Mouse (Mus musculus) gastrocnemius, postnatal 36 days (tissue): ENCODE results near the gene Mre11a. TPM values are rescaled to one million over a fixed set of nuclear protein-coding genes. Genes with fewer than 3 reads are reported as not detected.
A peak's percentile ranks its signal among the peaks of the same experiment; 100 is the strongest.

Experiments
- DNase-seq, 2 experiments: peaks; one replicate each; pipeline ENCODE4 v3.0.0; 2022
- intact Hi-C: fragments of 180-260 bp; cut with DNase I; formaldehyde crosslinking; loops from one replicate; pipeline ENCODE4 v1.15.1; 2025
- long read RNA-seq, 2 experiments: library from polyadenylated mRNA; stranded (forward); transcript quantifications; one replicate each; pipeline ENCODE4 v2.0.0; 2021
- total RNA-seq, 2 experiments: library from RNA; stranded (reverse); gene quantifications; 2 replicates each; pipeline ENCODE4 v1.2.3; 2021

Mre11a gene
- 10 to 100 TPM in 1 of 2 experiments, 1 to 10 TPM in 1; 8.5 to 14.5 TPM for total RNA-seq
- long read RNA-seq, experiment 1, partial matches to known transcripts: 0 of 3 reads
- long read RNA-seq, experiment 1, other reads (novel, unspliced or antisense): 3 of 3 reads
- long read RNA-seq, experiment 2, partial matches to known transcripts: 0 of 1 reads
- long read RNA-seq, experiment 2, other reads (novel, unspliced or antisense): 0 of 1 reads

DNA sequence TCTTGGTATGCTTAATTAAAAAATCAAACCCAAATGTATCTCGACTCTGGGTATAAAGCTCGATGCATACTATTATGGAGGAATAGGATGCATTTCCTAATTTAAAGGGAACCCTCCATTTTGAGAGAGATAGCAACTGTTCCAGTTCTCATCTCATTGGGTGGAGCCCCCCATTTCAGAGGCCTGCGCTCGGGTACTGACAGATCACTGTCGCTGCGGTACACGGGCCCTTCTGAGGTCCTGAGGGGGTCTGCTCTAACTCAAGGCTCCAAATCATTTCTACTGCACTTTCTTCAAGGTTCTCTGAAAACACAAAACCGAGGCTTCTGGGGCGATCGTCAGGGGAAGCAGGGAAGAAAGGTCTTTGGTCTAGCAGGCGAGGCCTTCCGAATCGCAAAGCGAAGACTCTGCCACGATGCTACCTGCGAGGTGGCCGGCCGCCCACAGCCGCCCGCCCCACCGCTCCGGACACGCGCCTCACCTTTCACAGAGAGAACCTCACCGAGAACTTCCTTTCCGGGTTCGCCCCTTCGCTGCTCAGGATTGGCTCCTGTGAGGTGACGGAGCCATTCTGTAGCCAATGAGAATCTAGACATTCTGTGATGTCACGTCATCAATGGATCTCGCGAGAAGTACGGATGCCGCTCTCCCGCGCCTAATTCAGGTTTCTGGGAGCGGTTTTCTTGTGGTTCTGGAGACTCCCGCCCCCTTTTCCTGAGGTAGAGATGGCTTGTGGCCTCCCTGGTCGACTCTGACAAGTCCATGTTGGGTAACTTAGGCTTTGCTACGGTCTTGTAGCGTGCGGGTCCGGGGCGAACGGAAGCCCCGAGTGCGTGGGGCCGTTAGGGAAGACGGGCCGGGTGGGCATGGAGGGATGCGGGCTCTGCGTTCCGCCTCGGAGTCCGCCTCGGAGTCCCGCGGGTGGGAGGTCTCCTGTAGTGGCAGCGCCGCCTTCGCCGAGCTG lies at the start of gene Mre11a, which contains the start of gene Ankrd49:
Mre11a (plus strand) TSS at position 616 of the 964 bp plus-strand sequence.
Ankrd49 (minus strand) TSS at position 818 of the 964 bp plus-strand sequence.
- intact Hi-C loops: loop anchor here (5.0 kb wide), 1 partner anchor 282 kb away; the partner anchor contains the start of genes Cwc15 and Kdm4d
- DNase-seq: peak; percentile 84 to 85

DNA sequence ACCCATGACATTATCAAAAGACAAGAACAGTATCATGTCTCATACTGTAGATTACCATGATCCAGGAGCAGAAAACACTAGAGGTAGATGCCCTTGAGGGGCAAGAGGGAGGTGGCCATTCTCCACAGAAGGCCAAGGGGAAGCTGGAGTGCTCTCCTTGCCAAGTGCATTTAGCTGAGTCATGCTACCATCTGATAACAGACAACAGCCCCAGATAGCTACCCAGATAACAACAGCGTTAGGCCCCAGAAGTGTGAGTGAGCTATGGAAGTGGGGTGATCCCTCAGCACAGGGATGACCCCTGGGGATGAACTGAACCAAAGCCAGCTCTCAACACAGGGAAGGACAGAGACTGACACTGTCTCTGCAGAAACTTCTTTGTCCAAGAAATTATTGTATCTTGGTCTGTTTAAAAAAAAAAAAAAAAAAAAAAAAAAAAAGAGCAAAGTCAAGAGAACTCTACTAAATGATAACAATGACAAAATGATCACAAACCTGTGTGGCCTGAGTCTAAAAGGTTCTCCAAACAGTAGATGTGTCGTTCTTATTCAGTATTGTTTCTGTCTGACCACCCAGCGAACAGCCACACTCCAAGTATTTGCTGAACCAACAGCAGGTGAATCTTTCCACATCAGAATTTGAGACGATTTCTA lies 44.8 kb upstream of the Mre11a start:
- intact Hi-C loops: no loop called here
- DNase-seq: no peak

DNA sequence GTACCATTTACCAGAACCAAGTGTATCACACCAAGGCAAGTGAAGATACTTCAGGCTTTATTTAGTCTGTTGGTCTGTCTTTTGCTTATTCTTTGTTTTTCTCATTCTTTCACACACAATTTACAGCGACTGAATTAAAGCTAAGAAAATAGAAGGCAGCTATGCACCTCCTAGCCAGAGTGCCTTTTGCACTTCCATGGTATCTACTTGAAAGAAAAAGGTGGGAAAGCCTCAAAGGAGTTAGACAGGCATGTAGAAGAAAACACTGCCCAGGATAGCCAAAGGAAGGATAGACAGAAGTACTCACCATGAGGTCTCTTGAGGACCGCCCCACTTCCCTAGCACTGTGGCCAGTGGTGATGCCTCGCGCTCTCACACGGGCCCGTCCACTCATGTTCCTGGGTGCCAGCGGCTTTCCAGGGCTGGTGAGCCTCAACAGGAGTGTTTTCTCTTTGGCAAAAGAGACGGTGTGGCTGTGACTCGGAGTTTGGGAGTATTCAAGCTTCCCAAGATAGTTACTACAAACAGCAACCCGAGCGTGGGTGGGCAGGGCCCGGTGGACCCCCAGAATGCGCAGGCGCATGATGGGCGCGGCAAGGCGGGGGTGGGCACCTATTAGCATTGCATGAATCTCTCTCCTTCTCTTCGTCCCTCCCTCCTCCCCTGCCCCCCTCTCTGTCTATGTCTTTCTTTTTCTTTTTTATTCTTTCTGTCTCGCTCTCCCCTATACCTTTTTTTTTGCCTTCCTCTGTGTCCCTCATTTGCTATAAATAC lies 44.1 kb upstream of the Mre11a start, which contains the start of gene Piwil4:
Piwil4 (minus strand) TSS at position 583 of the 774 bp plus-strand sequence.
- intact Hi-C loops: no loop called here
- DNase-seq: no peak

DNA sequence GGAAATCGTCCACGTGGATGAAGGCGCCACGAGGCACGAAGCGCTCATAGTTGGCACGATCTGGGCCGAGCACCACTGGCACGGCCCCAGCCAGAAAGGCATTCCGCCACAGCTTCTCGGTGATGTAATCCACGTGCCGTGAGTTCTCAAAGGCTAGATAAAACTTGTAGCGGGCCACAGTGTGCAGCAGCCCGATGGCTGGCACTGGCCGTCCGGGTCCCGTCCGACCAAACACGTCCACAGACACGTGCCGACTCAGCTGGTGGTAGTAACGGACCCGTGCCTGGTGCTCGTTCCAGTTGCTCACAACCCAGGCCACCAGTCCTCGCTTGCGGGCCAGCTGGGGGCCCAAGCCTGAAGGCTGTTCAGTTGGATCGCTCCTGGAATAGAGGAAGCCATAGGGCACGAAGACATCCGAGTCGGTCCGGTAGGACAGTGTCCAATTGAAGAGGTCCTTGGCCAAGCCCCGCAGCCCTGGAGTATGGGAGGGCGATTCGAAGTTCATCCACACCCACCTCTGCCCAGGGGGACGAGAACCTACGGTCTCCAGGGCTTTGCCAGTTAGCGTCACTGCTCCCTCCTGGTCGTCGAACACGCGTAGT lies 33.5 kb upstream of the Mre11a start:
- no peak for DNase-seq
- intact Hi-C loops: no loop called here

DNA sequence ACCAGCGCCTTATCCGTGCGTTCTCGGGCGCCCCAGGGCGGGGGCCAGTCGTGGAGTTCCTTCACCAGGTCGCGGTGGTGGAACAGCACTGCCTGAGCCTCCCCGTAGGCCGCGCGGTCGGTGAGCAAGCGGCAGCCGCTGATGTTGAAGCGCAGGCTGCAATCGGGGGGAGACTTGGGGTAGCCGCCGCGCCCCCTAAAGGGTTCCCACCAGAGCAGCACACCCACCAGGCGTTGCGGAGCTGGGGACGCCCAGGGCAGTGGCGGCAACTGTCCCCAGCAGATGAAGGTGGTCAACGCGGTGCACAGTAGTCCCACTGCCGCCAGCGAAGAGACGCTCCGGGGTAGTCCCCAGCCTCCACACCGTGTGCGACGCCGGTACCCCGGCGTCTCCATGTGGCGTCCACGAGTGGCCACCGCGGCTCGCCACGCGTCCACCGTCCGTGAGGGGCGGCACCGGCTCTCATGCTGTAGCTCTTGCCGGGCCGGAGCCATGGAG lies 32.9 kb upstream of the Mre11a start:
- intact Hi-C loops: no loop called here
- DNase-seq: peak in 1 of 2 experiments; percentile 9

DNA sequence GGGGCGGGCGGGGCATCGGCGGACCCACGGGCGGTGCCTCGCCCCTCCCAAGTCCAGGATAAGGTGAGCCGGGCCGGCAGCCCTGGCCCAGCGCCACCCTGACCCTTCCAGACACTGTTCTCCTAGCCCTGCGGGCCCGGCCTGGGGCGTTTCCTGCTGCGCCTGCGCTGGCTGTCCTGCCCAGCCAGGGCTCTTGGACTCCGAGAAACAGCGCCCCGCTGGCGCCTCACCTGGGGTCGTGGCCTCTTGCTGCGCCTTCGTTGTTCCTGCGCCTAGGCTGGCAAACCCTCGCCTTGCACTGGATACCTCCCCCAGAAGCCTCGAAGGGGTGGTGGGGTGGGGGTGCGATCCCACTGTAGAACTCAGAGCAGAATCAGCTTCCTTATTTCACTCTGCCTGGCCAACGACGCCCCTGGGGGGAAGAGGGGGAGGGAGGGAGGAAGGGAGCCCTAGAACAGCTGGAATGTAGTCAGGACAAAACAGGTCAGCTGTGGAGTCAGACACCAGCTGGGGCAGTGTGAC lies 32.4 kb upstream of the Mre11a start, which contains the start of gene Fut4:
Fut4 (minus strand) TSS at position 393 of the 522 bp plus-strand sequence.
- intact Hi-C loops: no loop called here
- peak; percentile 34 to 55 for DNase-seq

DNA sequence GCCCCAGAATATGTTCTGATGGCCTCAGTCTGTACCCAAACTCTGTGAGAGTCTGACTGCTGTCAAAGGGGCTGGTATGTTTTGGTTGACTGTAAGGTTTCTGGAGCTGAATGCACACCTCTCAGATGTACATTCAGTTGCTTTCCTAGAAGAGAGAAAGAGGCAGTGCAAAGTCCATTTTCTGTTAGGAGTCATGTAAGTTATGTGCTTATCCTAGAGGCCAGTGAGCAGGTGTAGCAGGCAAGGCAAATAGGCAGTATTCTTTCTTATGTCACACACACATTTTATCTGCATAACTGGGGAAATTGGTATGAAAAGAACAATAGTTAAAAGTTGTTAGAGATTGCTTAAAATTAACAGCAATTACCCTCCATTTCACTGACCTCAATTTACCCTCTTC lies 30.5 kb upstream of the Mre11a start:
- intact Hi-C loops: no loop called here
- no peak for DNase-seq

DNA sequence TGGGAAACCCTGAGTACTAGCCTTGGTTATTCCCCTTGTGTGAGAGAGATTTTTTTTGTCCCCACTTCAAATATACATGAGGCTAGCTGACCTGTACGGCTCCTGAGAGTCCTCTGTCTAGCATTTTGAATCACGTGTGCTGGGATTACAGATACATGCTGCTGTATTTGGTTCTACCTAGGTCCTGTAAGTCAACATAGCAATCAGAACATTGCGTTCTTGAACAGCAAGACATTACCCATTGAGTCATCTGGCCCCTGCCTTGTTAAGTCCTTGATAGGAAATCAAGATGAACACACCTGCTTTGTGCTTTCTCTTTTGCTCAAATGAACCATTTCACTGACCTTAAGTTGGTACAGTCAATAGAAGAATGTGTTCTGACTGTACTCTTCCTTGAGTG lies 30.0 kb upstream of the Mre11a start:
- intact Hi-C loops: no loop called here
- no peak for DNase-seq

DNA sequence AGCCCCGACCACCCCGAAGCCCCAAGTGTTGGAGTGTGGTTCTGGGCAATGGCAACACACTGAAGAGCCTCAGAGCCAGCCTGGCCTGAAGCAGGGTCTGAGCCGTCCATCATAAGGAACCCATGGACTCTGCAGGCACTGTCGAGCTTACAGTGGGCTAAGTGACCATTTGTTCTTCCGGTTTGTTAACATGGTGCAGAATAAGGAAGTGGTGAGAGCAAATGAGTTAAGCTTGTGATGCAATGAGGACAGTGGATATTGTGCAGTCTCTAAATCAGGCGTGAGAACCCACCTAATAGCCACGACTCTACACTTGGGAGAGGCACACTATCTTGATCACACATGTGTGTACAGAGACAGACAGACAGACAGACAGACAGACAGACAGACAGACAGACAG lies 25.9 kb upstream of the Mre11a start:
- intact Hi-C loops: no loop called here
- no peak for DNase-seq

DNA sequence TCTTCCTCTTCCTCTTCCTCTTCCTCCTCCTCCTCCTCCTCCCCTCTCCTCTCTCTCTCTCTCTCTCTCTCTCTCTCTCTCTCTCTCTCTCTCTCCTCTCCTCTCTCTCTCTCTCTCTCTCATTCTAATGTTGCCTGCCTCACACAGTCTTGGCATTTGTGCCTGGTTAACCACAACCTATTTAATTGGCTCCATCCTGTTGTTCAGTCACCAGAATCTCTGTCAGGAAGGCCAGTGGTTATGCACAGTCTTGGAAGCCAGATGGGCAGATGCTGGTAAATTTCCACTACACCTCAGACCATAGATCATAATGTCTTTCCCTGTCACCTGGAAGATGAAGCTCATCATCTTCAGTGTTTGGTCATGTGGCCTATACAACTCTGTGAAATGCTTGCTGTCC lies 25.2 kb upstream of the Mre11a start:
- intact Hi-C loops: no loop called here

DNA sequence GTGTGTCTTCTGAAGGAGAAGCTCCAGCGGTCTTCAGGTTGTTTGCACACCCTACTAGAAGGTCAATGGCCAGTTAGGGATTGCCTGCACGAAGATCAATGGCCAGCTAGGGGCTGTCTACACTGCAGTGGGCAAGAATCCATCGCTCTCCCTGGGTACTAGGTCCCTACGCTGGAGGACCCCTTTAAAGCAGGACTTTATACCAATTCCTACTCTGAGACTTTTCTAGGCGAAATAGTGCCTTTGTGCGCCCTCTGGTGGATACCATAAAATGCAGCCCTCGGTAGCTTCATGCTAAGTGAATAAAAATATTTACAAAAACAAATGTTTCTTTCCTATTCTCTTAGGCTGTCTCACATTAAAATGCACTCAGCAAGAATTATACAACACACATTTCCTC lies 19.7 kb upstream of the Mre11a start:
- DNase-seq: no peak
- intact Hi-C loops: loop anchor here (5.0 kb wide), 1 partner anchor 252 kb away; no protein-coding TSS in a partner anchor

More for the DNA sequence above, 25.2 kb upstream of the Mre11a start:
- DNase-seq: no peak

DNA sequence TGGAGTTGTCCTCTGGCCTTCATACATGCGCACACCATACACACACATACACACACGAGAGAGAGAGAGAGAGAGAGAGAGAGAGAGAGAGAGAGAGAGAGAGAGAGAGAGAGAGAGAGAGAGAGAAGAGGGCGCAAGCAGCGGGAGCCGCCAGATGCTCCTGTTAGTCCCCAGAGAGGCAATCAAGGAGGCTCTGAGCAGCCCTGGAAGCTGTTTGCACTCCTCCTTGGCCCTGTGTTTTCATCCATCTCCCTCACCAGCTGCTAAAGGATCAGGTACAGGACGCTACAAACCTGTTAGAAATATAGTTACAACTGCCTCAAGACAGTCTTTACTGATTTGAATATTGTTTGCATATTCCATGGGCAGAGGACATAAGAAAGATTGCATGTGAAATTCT lies 14.6 kb upstream of the Mre11a start:
- intact Hi-C loops: loop anchor here (5.0 to 10.0 kb wide), 2 partner anchors 245 to 258 kb away; no protein-coding TSS in a partner anchor
- DNase-seq: no peak

DNA sequence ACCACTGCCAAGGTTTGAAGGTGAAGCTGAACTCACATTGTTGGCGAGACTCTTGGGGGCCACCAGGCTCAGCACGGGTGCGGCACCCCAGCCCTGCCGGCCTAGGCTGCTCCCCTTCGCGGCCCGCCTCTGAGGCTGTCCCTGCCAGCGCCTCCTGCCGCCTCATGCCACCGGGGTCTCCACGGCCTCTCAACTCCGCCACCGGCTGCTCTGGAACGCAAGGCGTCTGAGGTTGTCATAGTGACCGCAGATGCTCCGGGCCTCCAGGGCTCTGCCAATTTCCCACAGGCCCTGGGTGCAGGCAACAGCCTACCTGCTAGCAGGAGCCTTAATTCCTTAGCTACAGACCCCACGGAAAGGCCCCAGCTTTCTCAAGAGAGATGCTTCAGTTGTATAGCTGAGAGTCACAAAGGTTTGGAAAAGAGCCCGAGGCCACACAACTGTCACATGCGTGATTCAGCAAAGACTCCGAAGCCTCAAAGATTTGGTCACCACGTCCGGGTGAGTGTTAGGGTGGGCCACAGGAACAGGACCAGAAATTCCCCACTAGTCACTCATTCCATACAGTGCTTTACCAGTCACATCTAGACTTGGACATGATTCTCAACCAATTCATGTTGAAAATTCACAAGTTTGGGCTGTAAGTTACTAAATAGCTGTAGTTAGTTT lies 13.5 kb upstream of the Mre11a start, which contains the start of gene 1700012B09Rik:
1700012B09Rik (minus strand) TSS at position 228 of the 669 bp plus-strand sequence.
- intact Hi-C loops: loop anchor here (10.0 kb wide), 1 partner anchor 244 kb away; no protein-coding TSS in a partner anchor
- DNase-seq: no peak

DNA sequence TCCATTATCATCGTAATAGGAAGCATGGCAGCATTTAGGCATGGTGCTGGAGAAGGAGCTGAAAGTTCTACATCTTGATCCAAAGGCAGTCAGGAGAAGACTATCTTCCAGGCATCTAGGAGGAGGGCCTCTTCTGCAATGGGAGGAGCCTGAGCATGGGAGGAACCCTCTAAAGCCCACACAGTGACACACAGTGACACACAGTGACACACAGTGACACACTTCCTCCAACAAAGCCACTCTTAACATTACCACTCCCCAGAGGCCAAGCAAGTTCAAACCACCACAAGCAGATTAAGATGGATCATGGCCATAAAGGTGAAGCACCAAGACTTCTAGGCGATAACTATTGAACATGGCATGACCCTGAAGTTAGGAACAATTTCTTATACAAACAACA lies 12.4 kb upstream of the Mre11a start:
- intact Hi-C loops: loop anchor here (10.0 kb wide), 1 partner anchor 243 kb away; no protein-coding TSS in a partner anchor
- DNase-seq: no peak

DNA sequence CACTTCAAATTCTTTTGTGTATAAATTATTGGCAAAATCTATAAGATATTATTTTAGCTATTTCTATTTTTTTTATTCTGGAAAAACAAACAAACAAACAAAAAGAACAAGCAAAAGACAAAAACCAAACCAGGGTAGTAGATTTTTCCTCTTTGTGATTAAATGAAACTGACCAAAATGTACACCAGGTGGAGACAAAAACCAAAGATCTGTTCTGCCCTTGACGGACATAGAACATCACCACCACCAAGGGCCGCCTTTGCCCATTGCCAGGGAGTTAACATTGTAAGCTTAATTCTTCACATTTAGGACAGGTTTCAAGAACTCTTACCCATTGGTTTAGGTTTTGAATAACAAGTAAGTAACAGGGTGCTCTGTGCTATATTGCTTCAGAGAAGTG lies 10.6 kb upstream of the Mre11a start:
- no peak for DNase-seq
- intact Hi-C loops: loop anchor here (10.0 kb wide), 1 partner anchor 241 kb away; no protein-coding TSS in a partner anchor

DNA sequence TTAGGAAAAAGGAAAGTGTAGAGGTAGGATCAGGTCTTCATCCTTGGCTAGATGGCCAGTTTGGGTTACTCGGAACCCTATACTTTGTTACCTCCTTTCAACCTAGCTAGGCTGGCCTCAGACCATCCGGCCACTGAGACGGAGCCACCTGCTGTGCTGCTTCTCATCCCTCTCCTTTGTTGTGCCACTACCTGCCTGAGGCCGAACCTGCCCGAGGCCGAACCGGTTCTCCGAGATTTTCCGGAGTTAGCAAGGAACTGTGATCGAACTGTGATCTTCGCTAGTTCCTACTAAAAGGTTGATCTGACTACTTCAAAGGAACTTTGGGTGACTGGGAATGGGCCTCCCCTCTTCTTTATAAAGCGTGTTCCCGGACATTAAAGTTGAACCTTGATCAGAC lies 6.1 kb upstream of the Mre11a start:
- intact Hi-C loops: loop anchor here (10.0 kb wide), 1 partner anchor 236 kb away; no protein-coding TSS in a partner anchor
- DNase-seq: no peak

DNA sequence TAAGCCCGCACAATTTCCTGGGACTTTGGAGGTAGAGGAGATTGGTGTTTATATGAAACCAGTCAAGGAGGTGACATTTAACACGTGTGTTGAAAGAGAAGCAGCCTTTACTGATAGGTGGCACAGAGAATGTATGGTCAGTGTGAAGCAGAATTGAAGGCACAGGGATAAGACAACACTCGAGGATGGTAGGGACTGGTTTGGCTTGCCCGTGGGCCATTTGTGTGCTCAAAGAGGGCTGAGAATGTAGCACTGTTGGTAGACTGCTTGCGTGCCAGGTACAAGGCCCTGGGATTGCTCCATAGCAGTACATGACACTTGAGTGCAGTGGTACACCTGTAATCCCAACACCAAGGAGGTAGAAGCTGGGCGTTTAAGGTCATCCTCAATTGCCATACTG lies 2.9 kb downstream of the Mre11a start:
- intact Hi-C loops: loop anchor here (5.0 kb wide), 1 partner anchor 285 kb away; the partner anchor contains the start of genes Cwc15 and Kdm4d
- DNase-seq: no peak

DNA sequence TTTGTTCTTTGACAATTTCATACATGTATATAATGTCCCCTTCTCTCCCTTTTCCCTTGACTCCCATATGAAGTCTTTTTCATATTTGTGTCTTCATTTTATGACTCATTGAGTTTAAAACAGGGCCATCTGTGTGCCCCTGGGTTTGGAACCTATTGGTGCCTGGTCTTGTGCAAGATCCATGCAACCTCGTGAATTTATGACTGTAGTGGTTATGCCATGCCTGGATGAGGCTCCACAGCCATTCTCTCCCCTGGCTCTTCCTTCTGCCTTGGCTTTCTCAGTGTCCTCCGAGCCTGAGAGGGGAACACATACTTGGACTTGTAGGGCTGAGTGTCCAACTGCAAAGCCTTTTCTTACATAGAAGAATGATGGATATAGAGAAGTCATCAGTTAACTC lies 21.3 kb downstream of the Mre11a start:
- DNase-seq: no peak
- intact Hi-C loops: no loop called here
